Mouse (Mus musculus) myocyte (in vitro differentiated cells): ENCODE results near the gene Hs6st2. TPM values are rescaled to one million over a fixed set of nuclear protein-coding genes. Genes with fewer than 3 reads are reported as not detected.

ENCODE experiments used
- H3K27me3 ChIP-seq: one replicate; pipeline ENCODE4 v1.6.1; 2011; ENCODE audit not compliant: control insufficient read depth, insufficient read depth, insufficient read length
- H3K36me3 ChIP-seq: one replicate; pipeline ENCODE4 v1.6.1; 2011; ENCODE audit not compliant: control insufficient read depth, insufficient read depth
- H3K4me2 ChIP-seq: one replicate; pipeline ENCODE4 v1.6.1; 2011; ENCODE audit warnings: low read depth, control low read depth
- H3K4me3 ChIP-seq: one replicate; pipeline ENCODE4 v1.5.1; 2011; ENCODE audit warnings: mild to moderate bottlenecking, control low read depth, moderate library complexity
- H3K79me2 ChIP-seq: one replicate; pipeline ENCODE4 v1.6.1; 2011; ENCODE audit not compliant: control insufficient read depth, insufficient read depth
- H3ac ChIP-seq: one replicate; pipeline ENCODE4 v1.6.1; 2011; ENCODE audit not compliant: control insufficient read depth, insufficient read length
- CEBPB ChIP-seq: IDR thresholded peaks from 2 replicates; pipeline ENCODE4 v1.6.1; 2011; ENCODE audit warnings: mild to moderate bottlenecking, moderate library complexity; ENCODE audit not compliant: poor library complexity, insufficient read depth, severe bottlenecking
- E2F4 ChIP-seq: IDR thresholded peaks from one replicate; pipeline ENCODE4 v1.6.1; 2011; ENCODE audit warnings: mild to moderate bottlenecking, control low read depth, moderate library complexity; ENCODE audit not compliant: insufficient read depth
- MAX ChIP-seq: IDR thresholded peaks from one replicate; pipeline ENCODE4 v1.6.1; 2011; ENCODE audit warnings: low read depth, mild to moderate bottlenecking, control low read depth
- MYOD1 ChIP-seq, 3 experiments: IDR thresholded peaks; one replicate each; pipeline ENCODE4 v1.6.1; 2011; ENCODE audit warnings: control low read depth in 2 of 3, low read depth in 2 of 3, mild to moderate bottlenecking in 2 of 3, moderate library complexity in 1 of 3; ENCODE audit not compliant: insufficient read length in 2 of 3, control insufficient read depth in 1 of 3
- MYOG ChIP-seq, 3 experiments: IDR thresholded peaks; one replicate each; pipeline ENCODE4 v1.6.1; 2011; ENCODE audit warnings: control low read depth in 2 of 3, low read depth in 2 of 3, mild to moderate bottlenecking in 2 of 3; ENCODE audit not compliant: insufficient read length in 2 of 3, control insufficient read depth in 1 of 3, insufficient read depth in 1 of 3
- POLR2A ChIP-seq: IDR thresholded peaks from one replicate; pipeline ENCODE4 v1.6.1; 2011; ENCODE audit warnings: low read depth, mild to moderate bottlenecking, control low read depth, moderate library complexity; ENCODE audit not compliant: insufficient read length
- POLR2AphosphoS2 ChIP-seq: IDR thresholded peaks from one replicate; pipeline ENCODE4 v1.6.1; 2011; ENCODE audit warnings: low read depth, control low read depth; ENCODE audit not compliant: insufficient read length
- REST ChIP-seq: IDR thresholded peaks from one replicate; pipeline ENCODE4 v1.6.1; 2011; ENCODE audit warnings: mild to moderate bottlenecking, control low read depth, moderate library complexity; ENCODE audit not compliant: insufficient read depth, insufficient read length
- SRF ChIP-seq: IDR thresholded peaks from one replicate; pipeline ENCODE4 v1.6.1; 2011; ENCODE audit warnings: low read depth; ENCODE audit not compliant: control insufficient read depth, insufficient read length
- TCF12 ChIP-seq: IDR thresholded peaks from one replicate; pipeline ENCODE4 v1.6.1; 2011; ENCODE audit warnings: mild to moderate bottlenecking, control low read depth; ENCODE audit not compliant: poor library complexity, insufficient read depth, severe bottlenecking
- TCF3 ChIP-seq: IDR thresholded peaks from one replicate; pipeline ENCODE4 v1.6.1; 2011; ENCODE audit warnings: low read depth, control low read depth; ENCODE audit not compliant: insufficient read length
- USF1 ChIP-seq: IDR thresholded peaks from one replicate; pipeline ENCODE4 v1.6.1; 2011; ENCODE audit warnings: low read depth, mild to moderate bottlenecking, control low read depth, moderate library complexity
- polyA plus RNA-seq: library from polyadenylated mRNA; unstranded; fragments of >200 nt; fragmentation: generic; extraction: Trizol; gene quantifications from one replicate; pipeline ENCODE4 v1.2.1, GENCODE M21; 2012; ENCODE audit warnings: missing spikeins

The Hs6st2 gene
- polyA plus RNA-seq, 1 experiment = 0.38 TPM

DNA sequence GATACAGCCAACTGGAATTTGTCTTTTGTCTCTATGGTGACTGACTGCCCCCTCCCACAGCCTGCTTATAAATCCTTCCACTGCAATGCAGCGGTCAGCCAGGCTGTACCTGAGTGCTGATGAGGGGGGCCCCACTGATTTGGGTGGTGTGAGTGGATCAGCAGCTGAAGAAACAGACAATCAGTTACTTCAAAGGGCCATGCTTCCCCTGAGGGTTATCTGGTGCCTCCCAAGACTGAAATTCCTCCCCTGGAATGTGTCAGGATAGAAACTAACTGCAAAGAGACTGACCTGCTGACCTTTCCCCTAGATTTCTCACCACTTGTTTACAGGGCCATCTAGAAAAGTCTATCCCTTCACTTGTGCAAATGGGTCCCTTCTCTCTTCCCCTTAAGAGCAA is 166.8 kb downstream of the Hs6st2 start:
- no peak overlapping the region for H3ac ChIP-seq
- no peaks in the 10 kb centered on the region for H3K79me2 ChIP-seq
- H3K27me3 ChIP-seq = no peaks in the 10 kb centered on the region
- no peak for TF ChIP-seq MYOD1 (IDR thresholded peaks at IDR 0.05; ENCODE audit: control insufficient read depth in 1 of 3, insufficient read length in 2 of 3, low read depth in 2 of 3)
- no peak for TF ChIP-seq SRF
- no peak for TF ChIP-seq TCF12
- no peak for TF ChIP-seq POLR2A
- TF ChIP-seq MYOG (IDR thresholded peaks at IDR 0.05; ENCODE audit: control insufficient read depth in 1 of 3, insufficient read depth in 1 of 3, insufficient read length in 2 of 3, low read depth in 2 of 3) = no peak
- TF ChIP-seq POLR2AphosphoS2 = no peak
- no peak for TF ChIP-seq TCF3
- TF ChIP-seq MAX = no peak
- no peak for TF ChIP-seq REST
- no peak for TF ChIP-seq USF1
- no peak for TF ChIP-seq E2F4
- TF ChIP-seq CEBPB = no peak
- no peaks in the 10 kb centered on the region for H3K36me3 ChIP-seq
- H3K4me3 ChIP-seq = no peak overlapping the region
- H3K4me2 ChIP-seq = no peak overlapping the region

- TF ChIP-seq SRF (no peak), E2F4 (no peak), CEBPB (no peak), POLR2A (no peak), MYOD1 (IDR thresholded peaks at IDR 0.05; ENCODE audit: control insufficient read depth in 1 of 3, insufficient read length in 2 of 3, low read depth in 2 of 3) (no peak), POLR2AphosphoS2 (no peak)
- Histone ChIP-seq H3K27me3 (no peaks in the 10 kb centered on the region), H3ac (no peak overlapping the region)
These were observed 175.1 kb downstream of the Hs6st2 start for GRCm38 (mm10) chrX:51506526-51506925.

DNA sequence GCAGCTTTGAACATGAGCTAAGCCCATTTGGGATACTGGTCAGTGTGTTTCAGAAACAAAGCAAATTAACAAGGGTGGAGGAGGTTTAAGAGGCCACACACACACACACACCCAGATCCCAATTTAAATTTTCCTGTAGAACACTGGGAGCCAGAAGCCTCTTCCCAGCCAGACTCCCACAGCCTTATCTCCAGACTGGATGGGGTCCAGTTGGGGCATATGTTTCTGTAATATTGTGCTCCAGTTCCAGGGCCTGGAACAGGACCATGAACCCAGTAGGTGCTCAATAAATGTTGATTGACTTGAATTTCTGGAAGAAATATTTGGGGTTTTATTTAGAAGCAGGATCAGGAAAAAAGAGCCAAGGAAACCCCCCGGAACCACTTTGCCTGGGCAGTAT is 176.0 kb downstream of the Hs6st2 start:
- TF ChIP-seq MAX (no peak), CEBPB (no peak), E2F4 (no peak), USF1 (no peak), SRF (no peak), TCF3 (no peak)
- no peaks in the 10 kb centered on the region for H3K79me2 ChIP-seq
- H3K36me3 ChIP-seq = no peaks in the 10 kb centered on the region
- no peak overlapping the region for H3K4me2 ChIP-seq
- no peak overlapping the region for H3ac ChIP-seq
- no peak overlapping the region for H3K4me3 ChIP-seq
- H3K27me3 ChIP-seq = no peaks in the 10 kb centered on the region

More at GRCm38 (mm10) chrX:51506526-51506925, 175.1 kb downstream of the Hs6st2 start:
- H3K4me2 ChIP-seq = no peak overlapping the region
- no peak overlapping the region for H3K4me3 ChIP-seq
- H3K36me3 ChIP-seq = no peaks in the 10 kb centered on the region
- no peaks in the 10 kb centered on the region for H3K79me2 ChIP-seq

GRCm38 (mm10) chrX:51503781-51504471 is 177.7 kb downstream of the Hs6st2 start:
- no peak overlapping the region for H3K4me3 ChIP-seq
- H3K79me2 ChIP-seq = no peaks in the 10 kb centered on the region
- TF ChIP-seq POLR2AphosphoS2 = no peak
- H3K4me2 ChIP-seq = no peak overlapping the region
- H3K36me3 ChIP-seq = no peaks in the 10 kb centered on the region
- H3K27me3 ChIP-seq = no peaks in the 10 kb centered on the region
- H3ac ChIP-seq = no peak overlapping the region

GRCm38 (mm10) chrX:51497831-51498230 is 183.8 kb downstream of the Hs6st2 start:
- no peak overlapping the region for H3ac ChIP-seq
- no peak overlapping the region for H3K4me2 ChIP-seq
- no peaks in the 10 kb centered on the region for H3K79me2 ChIP-seq
- no peaks in the 10 kb centered on the region for H3K27me3 ChIP-seq
- H3K36me3 ChIP-seq = no peaks in the 10 kb centered on the region
- H3K4me3 ChIP-seq = no peak overlapping the region
- no peak for TF ChIP-seq MYOD1 (IDR thresholded peaks at IDR 0.05; ENCODE audit: control insufficient read depth in 1 of 3, insufficient read length in 2 of 3, low read depth in 2 of 3)

GRCm38 (mm10) chrX:51488374-51488773 is 193.3 kb downstream of the Hs6st2 start:
- Histone ChIP-seq H3K36me3 (no peaks in the 10 kb centered on the region), H3K79me2 (no peaks in the 10 kb centered on the region), H3K27me3 (no peaks in the 10 kb centered on the region), H3ac (no peak overlapping the region), H3K4me3 (no peak overlapping the region), H3K4me2 (no peak overlapping the region)
- no peak for TF ChIP-seq POLR2A
- no peak for TF ChIP-seq TCF12
- TF ChIP-seq TCF3 = no peak
- TF ChIP-seq CEBPB = no peak
- no peak for TF ChIP-seq USF1
- TF ChIP-seq SRF = no peak
- TF ChIP-seq POLR2AphosphoS2 = no peak
- TF ChIP-seq MYOG (IDR thresholded peaks at IDR 0.05; ENCODE audit: control insufficient read depth in 1 of 3, insufficient read depth in 1 of 3, insufficient read length in 2 of 3, low read depth in 2 of 3) = no peak
- no peak for TF ChIP-seq REST
- no peak for TF ChIP-seq MAX
- TF ChIP-seq E2F4 = no peak
- no peak for TF ChIP-seq MYOD1 (IDR thresholded peaks at IDR 0.05; ENCODE audit: control insufficient read depth in 1 of 3, insufficient read length in 2 of 3, low read depth in 2 of 3)
